In the genomic region with DNA sequence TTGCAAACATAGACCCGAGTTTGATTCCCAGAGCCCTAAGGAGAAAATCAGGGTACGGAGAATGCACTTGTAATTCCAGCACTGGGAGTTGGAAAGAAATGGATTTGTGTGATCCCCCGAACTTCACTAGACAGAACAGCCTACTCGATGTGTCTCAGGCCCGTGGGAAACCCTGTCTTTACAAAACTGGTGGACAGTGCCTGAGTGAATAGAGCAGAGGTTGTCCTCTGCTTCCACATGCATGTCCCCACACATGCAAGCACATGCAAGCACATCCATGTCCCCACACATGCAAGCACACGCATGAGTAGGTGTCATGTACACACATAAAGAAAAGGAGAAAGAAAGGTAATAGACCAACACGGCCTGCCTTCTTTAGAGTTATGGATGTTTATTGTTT, we compare ENCODE assay signal across 38 mouse cellular contexts. TPM values are rescaled to one million over a fixed set of nuclear protein-coding genes. Genes with fewer than 3 reads are reported as not detected.
"Had no signal": no experiment of that assay in that cellular context is flagged by ENCODE, and none has a peak within 500 bp of the region (broad histone marks: within the 10 kb centered on the region; RNA-seq: fewer than 3 reads in every experiment).

No protein-coding gene starts in this region.

- ATAC-seq: hindbrain, postnatal 0 days; inflammation-experienced regulatory T-cells, adult 6 months; intestine, embryonic 15.5 days; intestine, postnatal 0 days; liver, embryonic 12.5 days had no signal

- H3K36me3 ChIP-seq: heart, embryonic 10.5 days; heart, embryonic 12.5 days; hindbrain, embryonic 13.5 days; hindbrain, embryonic 15.5 days; intestine, embryonic 15.5 days; limb, embryonic 13.5 days; limb, embryonic 15.5 days; liver, embryonic 12.5 days had no signal

- H3K9me3 ChIP-seq: heart, embryonic 10.5 days; hindbrain, embryonic 13.5 days; hindbrain, embryonic 15.5 days; intestine, embryonic 15.5 days; limb, embryonic 15.5 days; liver, embryonic 12.5 days had no signal

- DNase-seq: gastrocnemius, postnatal 14 days; gastrocnemius, postnatal 36 days; heart, adult 18-20 months; heart, postnatal 10 days; heart, postnatal 36 days; kidney, adult 18-20 months; kidney, adult 8-10 months; kidney, postnatal 14 days; kidney, postnatal 36 days; layer of hippocampus, adult 9-11 months; layer of hippocampus, postnatal 36 days; left cerebral cortex, postnatal 4 days had no signal

- H3K9ac ChIP-seq: heart, embryonic 12.5 days; hindbrain, embryonic 13.5 days; hindbrain, embryonic 15.5 days; intestine, embryonic 15.5 days; limb, embryonic 13.5 days; limb, embryonic 15.5 days; liver, embryonic 12.5 days had no signal

- H3K4me3 ChIP-seq: heart, embryonic 10.5 days; heart, embryonic 12.5 days; hindbrain, embryonic 13.5 days; hindbrain, embryonic 15.5 days; intestine, embryonic 15.5 days; limb, embryonic 13.5 days; limb, embryonic 15.5 days; liver, embryonic 12.5 days had no signal

- H3K4me1 ChIP-seq: heart, embryonic 10.5 days; heart, embryonic 12.5 days; hindbrain, embryonic 13.5 days; hindbrain, embryonic 15.5 days; intestine, embryonic 15.5 days; limb, embryonic 13.5 days; limb, embryonic 15.5 days; liver, embryonic 12.5 days had no signal

- H3K27me3 ChIP-seq: heart, embryonic 12.5 days; hindbrain, embryonic 13.5 days; hindbrain, embryonic 15.5 days; intestine, embryonic 15.5 days; limb, embryonic 13.5 days; limb, embryonic 15.5 days; liver, embryonic 12.5 days had no signal

- H3K27ac ChIP-seq: heart, embryonic 10.5 days; hindbrain, embryonic 13.5 days; hindbrain, embryonic 15.5 days; hindbrain, postnatal 0 days; intestine, embryonic 15.5 days; kidney, postnatal 0 days; limb, embryonic 13.5 days; limb, embryonic 15.5 days; liver, embryonic 12.5 days had no signal

RNA-seq across cellular contexts. Expression of a gene that starts 3.4 kb away (rescaled TPM):
- total RNA-seq: gastrocnemius, adult 18-20 months; gastrocnemius, adult 8-10 months; gastrocnemius, postnatal 14 days; gastrocnemius, postnatal 36 days; heart, adult 8-10 months; heart, postnatal 10 days; heart, postnatal 36 days; hindbrain, postnatal 0 days; layer of hippocampus, adult 18-20 months; layer of hippocampus, adult 8-10 months; layer of hippocampus, postnatal 14 days; layer of hippocampus, postnatal 36 days; left cerebral cortex, adult 18-20 months; left cerebral cortex, adult 8-10 months; left cerebral cortex, postnatal 10 days; left cerebral cortex, postnatal 25 days; left cerebral cortex, postnatal 4 days had no signal
- polyA plus RNA-seq: heart, embryonic 10.5 days; heart, embryonic 12.5 days; heart, embryonic 14.5 days; hindbrain, embryonic 11.5 days; hindbrain, embryonic 13.5 days; hindbrain, embryonic 15.5 days; hindbrain, postnatal 0 days; kidney, embryonic 14.5 days; kidney, postnatal 0 days; limb, embryonic 11.5 days; limb, embryonic 13.5 days; limb, embryonic 15.5 days had no signal
